Mouse (Mus musculus): ENCODE measurements at regions not wholly inside any gene's neighbourhood (a gene's known extent, or its start where the extent isn't known, plus 50 kb on each side); places are given as distances from the start of the nearest gene placed in this dataset.

DNA sequence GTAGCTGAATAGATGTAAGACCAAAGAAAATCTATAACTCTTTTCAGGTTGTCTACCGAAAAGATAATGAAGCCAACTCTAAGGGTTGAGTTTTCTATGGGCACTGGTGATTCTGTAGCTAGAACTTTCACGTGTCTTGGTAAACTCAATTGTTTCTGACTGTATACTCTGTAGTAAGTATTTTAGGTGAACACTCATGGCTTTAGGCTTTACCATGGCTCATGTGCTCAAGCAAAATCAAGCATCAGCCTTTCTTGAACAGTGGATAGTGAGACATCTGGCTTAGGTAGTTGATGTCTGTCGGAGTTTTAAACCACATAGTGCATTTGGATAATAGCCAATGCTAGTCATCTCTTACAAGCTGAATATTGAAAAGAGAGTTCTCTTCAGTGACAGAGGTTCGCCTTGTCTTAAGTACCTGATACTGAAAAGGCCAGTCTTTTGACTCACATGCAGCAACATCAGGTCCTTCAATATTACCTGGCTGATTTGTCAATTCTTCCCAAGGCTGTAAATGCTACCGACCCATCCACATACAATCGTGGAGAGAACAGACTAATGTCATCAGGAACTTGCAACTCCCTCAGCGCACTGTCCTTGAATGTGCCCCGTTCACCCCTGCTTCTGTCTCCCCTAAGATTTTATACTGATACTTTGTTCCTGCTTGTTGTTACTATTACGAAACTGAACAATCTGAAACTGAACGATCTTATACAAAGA lies 57.1 kb upstream of the Gpc5 start:
- WGBS, result 88% methylated on average over 10 of the region's 10 CpGs

GRCm38 (mm10) chr14:115037086-115037793 lies 54.8 kb upstream of the Gpc5 start:
- no peak overlapping the region for H3K27ac ChIP-seq (replicated peaks; ENCODE audit: low read depth, low read length)
- H3K4me3 ChIP-seq (ENCODE audit: low read depth, low read length), result no peak overlapping the region
- 24% methylated on average over 5 of the region's 5 CpGs for WGBS
- no peak for DNase-seq (ENCODE audit: low spot score)
- H3K4me1 ChIP-seq (ENCODE audit: control insufficient read depth, insufficient read depth, low read length), result no peaks in the 10 kb centered on the region
- H3K9ac ChIP-seq (replicated peaks; ENCODE audit: low read length), result no peak overlapping the region
- no peak overlapping the region for H3K4me2 ChIP-seq (ENCODE audit: low read depth, low read length)
- no peaks in the 10 kb centered on the region for H3K27me3 ChIP-seq (ENCODE audit: control insufficient read depth, insufficient read depth, low read length)
- no peak for ATAC-seq (replicated peaks; ENCODE audit: insufficient number of reproducible peaks, low FRiP score, low TSS enrichment, low read depth)
- no peaks in the 10 kb centered on the region for H3K36me3 ChIP-seq (replicated peaks; ENCODE audit: control insufficient read depth, insufficient read depth, low read depth, low read length)
- no peaks in the 10 kb centered on the region for H3K9me3 ChIP-seq (replicated peaks; ENCODE audit: control insufficient read depth, low read length)

More for the DNA sequence above, 57.1 kb upstream of the Gpc5 start:
- Histone ChIP-seq H3K9me3 (replicated peaks; ENCODE audit: control insufficient read depth, low read length) (no peaks in the 10 kb centered on the region), H3K9ac (replicated peaks; ENCODE audit: low read length) (no peak overlapping the region), H3K4me3 (ENCODE audit: low read depth, low read length) (no peak overlapping the region), H3K4me2 (ENCODE audit: low read depth, low read length) (no peak overlapping the region), H3K27ac (replicated peaks; ENCODE audit: low read depth, low read length) (no peak overlapping the region), H3K36me3 (replicated peaks; ENCODE audit: control insufficient read depth, insufficient read depth, low read depth, low read length) (no peaks in the 10 kb centered on the region), H3K4me1 (ENCODE audit: control insufficient read depth, insufficient read depth, low read length) (no peaks in the 10 kb centered on the region), H3K27me3 (ENCODE audit: control insufficient read depth, insufficient read depth, low read length) (no peaks in the 10 kb centered on the region)
- DNase-seq (ENCODE audit: low spot score), result no peak
- no peak for ATAC-seq (replicated peaks; ENCODE audit: insufficient number of reproducible peaks, low FRiP score, low TSS enrichment, low read depth)

GRCm38 (mm10) chr14:115038788-115039187 lies 53.2 kb upstream of the Gpc5 start:
- no peak overlapping the region for H3K27ac ChIP-seq (replicated peaks; ENCODE audit: low read depth, low read length)
- no peak overlapping the region for H3K4me3 ChIP-seq (ENCODE audit: low read depth, low read length)
- ATAC-seq (replicated peaks; ENCODE audit: insufficient number of reproducible peaks, low FRiP score, low TSS enrichment, low read depth), result no peak
- no peaks in the 10 kb centered on the region for H3K27me3 ChIP-seq (ENCODE audit: control insufficient read depth, insufficient read depth, low read length)
- no peak overlapping the region for H3K4me2 ChIP-seq (ENCODE audit: low read depth, low read length)
- H3K4me1 ChIP-seq (ENCODE audit: control insufficient read depth, insufficient read depth, low read length), result no peaks in the 10 kb centered on the region
- WGBS, result 43% methylated on average over 5 of the region's 5 CpGs
- peaks cover under 1% of the 10 kb centered on the region; the same call in 1 of the 2 replicates for H3K36me3 ChIP-seq (replicated peaks; ENCODE audit: control insufficient read depth, insufficient read depth, low read depth, low read length)
- H3K9me3 ChIP-seq (replicated peaks; ENCODE audit: control insufficient read depth, low read length), result no peaks in the 10 kb centered on the region
- no peak overlapping the region for H3K9ac ChIP-seq (replicated peaks; ENCODE audit: low read length)
- DNase-seq (ENCODE audit: low spot score), result no peak

DNA sequence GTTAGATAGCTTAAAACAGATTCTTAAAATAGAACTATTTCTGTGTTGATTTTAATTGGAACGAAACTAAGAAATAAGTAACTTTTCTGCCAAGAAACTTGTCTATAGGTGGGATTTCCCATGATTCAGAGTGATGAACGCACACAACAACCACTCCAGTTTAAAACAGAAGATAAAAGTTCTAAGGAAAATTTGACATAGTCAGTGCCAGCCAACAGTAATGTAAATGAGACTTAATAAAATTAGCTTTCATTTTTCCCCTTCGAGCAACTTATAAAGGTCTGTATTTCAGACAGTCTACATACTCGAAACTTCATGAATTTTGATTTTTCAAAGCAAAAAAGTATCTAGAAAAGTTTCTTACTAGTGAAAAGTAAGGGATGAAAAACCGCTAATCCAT lies 52.5 kb upstream of the Gpc5 start:
- H3K27me3 ChIP-seq (ENCODE audit: control insufficient read depth, insufficient read depth, low read length), result no peaks in the 10 kb centered on the region
- H3K9me3 ChIP-seq (replicated peaks; ENCODE audit: control insufficient read depth, low read length), result no peaks in the 10 kb centered on the region
- 74% methylated on average over 5 of the region's 5 CpGs for WGBS
- H3K36me3 ChIP-seq (replicated peaks; ENCODE audit: control insufficient read depth, insufficient read depth, low read depth, low read length), result peaks cover 6% of the 10 kb centered on the region; the same call in 1 of the 2 replicates
- 0 out of 2 replicates have a peak, but pooled peaks cover 2% of the 10 kb centered on the region for H3K4me1 ChIP-seq (ENCODE audit: control insufficient read depth, insufficient read depth, low read length)
- no peak overlapping the region for H3K27ac ChIP-seq (replicated peaks; ENCODE audit: low read depth, low read length)
- ATAC-seq (replicated peaks; ENCODE audit: insufficient number of reproducible peaks, low FRiP score, low TSS enrichment, low read depth), result no peak
- H3K9ac ChIP-seq (replicated peaks; ENCODE audit: low read length), result no peak overlapping the region
- DNase-seq (ENCODE audit: low spot score), result no peak
- H3K4me3 ChIP-seq (ENCODE audit: low read depth, low read length), result no peak overlapping the region; the same call in 1 of the 2 replicates
- no peak overlapping the region for H3K4me2 ChIP-seq (ENCODE audit: low read depth, low read length)

GRCm38 (mm10) chr14:115040091-115040571 lies 51.9 kb upstream of the Gpc5 start:
- Histone ChIP-seq H3K36me3 (replicated peaks; ENCODE audit: control insufficient read depth, insufficient read depth, low read depth, low read length) (peaks cover 6% of the 10 kb centered on the region), H3K4me3 (ENCODE audit: low read depth, low read length) (peak overlapping the region; percentile 96), H3K4me2 (ENCODE audit: low read depth, low read length) (peak overlapping the region; percentile 82), H3K4me1 (ENCODE audit: control insufficient read depth, insufficient read depth, low read length) (0 out of 2 replicates have a peak, but pooled peaks cover 2% of the 10 kb centered on the region), H3K9ac (replicated peaks; ENCODE audit: low read length) (peak overlapping the region; percentile 100), H3K27me3 (ENCODE audit: control insufficient read depth, insufficient read depth, low read length) (no peaks in the 10 kb centered on the region), H3K27ac (replicated peaks; ENCODE audit: low read depth, low read length) (peak overlapping the region; percentile 32; the same call in 1 of the 2 replicates), H3K9me3 (replicated peaks; ENCODE audit: control insufficient read depth, low read length) (no peaks in the 10 kb centered on the region)
- ATAC-seq (replicated peaks; ENCODE audit: insufficient number of reproducible peaks, low FRiP score, low TSS enrichment, low read depth) (peak; percentile 56), DNase-seq (ENCODE audit: low spot score) (peak; percentile 69)
- WGBS, result 2% methylated on average over 26 of the region's 30 CpGs

DNA sequence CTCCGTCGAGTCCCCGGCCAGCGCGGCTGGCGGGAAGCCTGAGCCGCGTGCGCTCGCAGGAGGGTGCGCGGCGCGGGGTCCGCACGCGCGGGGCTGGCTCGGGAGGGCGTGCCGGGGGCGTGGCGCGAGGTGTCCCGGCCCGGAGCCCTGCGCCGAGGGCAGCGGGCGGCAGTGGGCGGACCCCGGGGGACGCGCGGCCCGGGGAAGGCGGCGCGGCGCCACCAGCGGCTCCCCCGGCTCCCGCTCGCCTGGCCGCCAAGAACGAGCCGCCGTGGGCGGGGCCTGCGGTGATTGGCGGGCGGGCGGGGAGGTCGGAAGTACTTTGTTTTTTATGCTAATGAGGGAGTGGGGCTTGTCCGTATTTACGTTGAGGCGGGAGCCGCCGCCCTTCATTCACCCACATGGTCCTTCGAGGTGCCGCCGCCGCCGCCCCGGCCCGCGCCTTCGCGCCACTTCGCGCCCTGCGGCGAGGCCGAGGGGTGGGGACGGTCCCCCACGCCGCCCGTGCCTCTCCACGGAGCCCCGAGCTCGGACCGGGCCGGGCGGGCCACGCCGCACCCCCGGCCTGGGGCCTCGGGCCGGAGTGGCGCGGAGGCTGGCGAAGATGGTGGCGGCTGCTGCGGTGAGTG lies 51.3 kb upstream of the Gpc5 start:
- Histone ChIP-seq H3K4me2 (ENCODE audit: low read depth, low read length) (peak overlapping the region; percentile 82), H3K4me1 (ENCODE audit: control insufficient read depth, insufficient read depth, low read length) (0 out of 2 replicates have a peak, but pooled peaks cover 2% of the 10 kb centered on the region), H3K27ac (replicated peaks; ENCODE audit: low read depth, low read length) (peak overlapping the region; percentile 94), H3K36me3 (replicated peaks; ENCODE audit: control insufficient read depth, insufficient read depth, low read depth, low read length) (peaks cover 6% of the 10 kb centered on the region), H3K9me3 (replicated peaks; ENCODE audit: control insufficient read depth, low read length) (no peaks in the 10 kb centered on the region), H3K4me3 (ENCODE audit: low read depth, low read length) (peak overlapping the region; percentile 96), H3K27me3 (ENCODE audit: control insufficient read depth, insufficient read depth, low read length) (no peaks in the 10 kb centered on the region), H3K9ac (replicated peaks; ENCODE audit: low read length) (peak overlapping the region; percentile 100)
- peak; percentile 91 for ATAC-seq (replicated peaks; ENCODE audit: insufficient number of reproducible peaks, low FRiP score, low TSS enrichment, low read depth)
- DNase-seq (ENCODE audit: low spot score), result peak; percentile 94
- WGBS, result 0% methylated on average over 74 of the region's 94 CpGs

DNA sequence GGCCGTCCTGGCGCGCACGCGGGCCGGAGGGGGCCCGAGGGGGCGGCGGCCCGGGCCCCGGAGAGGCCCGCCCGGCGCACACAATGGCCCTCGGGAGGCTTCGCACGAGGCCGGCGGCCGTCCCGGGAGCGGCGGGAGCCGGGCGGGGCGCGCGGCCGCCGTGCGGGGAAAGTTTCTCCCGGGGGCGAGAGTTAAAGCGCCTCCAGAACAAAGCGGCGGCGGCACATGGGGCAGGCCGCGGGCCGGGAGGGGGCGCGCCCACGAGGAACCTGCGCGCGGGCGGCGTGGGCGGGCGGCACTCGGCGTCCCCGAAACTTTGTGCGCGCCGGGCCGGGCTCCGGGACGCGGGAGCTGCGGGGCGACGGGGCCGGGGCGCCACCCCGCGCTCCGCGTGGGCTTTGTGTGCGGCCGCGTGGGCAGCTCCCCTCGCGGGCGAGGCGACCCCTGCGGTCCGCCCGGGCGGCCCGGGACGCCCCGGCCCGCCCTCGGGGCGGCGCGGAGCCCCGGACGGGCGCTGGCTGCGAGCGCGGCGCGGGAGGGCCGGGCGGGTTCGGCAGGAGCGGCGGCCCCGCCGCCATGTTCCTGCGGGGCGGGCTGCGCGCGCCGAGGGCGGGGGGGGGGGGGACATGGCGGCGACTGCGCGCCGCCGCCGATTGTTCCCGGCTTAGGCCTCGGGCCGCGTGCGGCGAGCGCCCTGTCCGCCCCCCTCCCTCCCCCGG lies 50.5 kb upstream of the Gpc5 start:
- WGBS, result under 1% methylated on average over 26 of the region's 126 CpGs
- Histone ChIP-seq H3K36me3 (replicated peaks; ENCODE audit: control insufficient read depth, insufficient read depth, low read depth, low read length) (peaks cover 6% of the 10 kb centered on the region), H3K9ac (replicated peaks; ENCODE audit: low read length) (peak overlapping the region; percentile 100), H3K4me2 (ENCODE audit: low read depth, low read length) (peak overlapping the region; percentile 82), H3K27ac (replicated peaks; ENCODE audit: low read depth, low read length) (peak overlapping the region; percentile 94), H3K27me3 (ENCODE audit: control insufficient read depth, insufficient read depth, low read length) (no peaks in the 10 kb centered on the region), H3K4me3 (ENCODE audit: low read depth, low read length) (peak overlapping the region; percentile 96), H3K4me1 (ENCODE audit: control insufficient read depth, insufficient read depth, low read length) (0 out of 2 replicates have a peak, but pooled peaks cover 2% of the 10 kb centered on the region), H3K9me3 (replicated peaks; ENCODE audit: control insufficient read depth, low read length) (no peaks in the 10 kb centered on the region)
- peak; percentile 25 for ATAC-seq (replicated peaks; ENCODE audit: insufficient number of reproducible peaks, low FRiP score, low TSS enrichment, low read depth)
- DNase-seq (ENCODE audit: low spot score), result peak; percentile 23

Data from embryonic facial prominence, embryonic 11.5 days (tissue).